Mouse (Mus musculus): ENCODE data around the gene Efcab12. TPM values are rescaled to one million over a fixed set of nuclear protein-coding genes. Genes with fewer than 3 reads are reported as not detected.

The Efcab12 gene
- polyA plus RNA-seq, 1 experiment, result 2.2 TPM

- H3K4me3 ChIP-seq (ENCODE audit: insufficient read depth, low read depth, low read length), result no peak overlapping the region
- 70% methylated on average over 10 of the region's 10 CpGs for WGBS
- TF ChIP-seq POLR2A (IDR thresholded peaks at IDR 0.05; ENCODE audit: low read depth, low read length) (no peak), CTCF (conservative IDR thresholded peaks at IDR 0.05; ENCODE audit: insufficient read depth, insufficient read length, low read depth, low read length) (no peak)
- no peaks in the 10 kb centered on the region for H3K36me3 ChIP-seq (ENCODE audit: control insufficient read depth, insufficient read depth, low read length)
- peaks cover 8% of the 10 kb centered on the region; the same call in 1 of the 2 replicates for H3K4me1 ChIP-seq (ENCODE audit: control insufficient read depth, insufficient read depth, low read length)
- no peak for DNase-seq
- no peaks in the 10 kb centered on the region for H3K27me3 ChIP-seq (replicated peaks; ENCODE audit: control insufficient read depth, insufficient read depth, low read length)
- H3K27ac ChIP-seq (ENCODE audit: insufficient read depth, low read depth, low read length), result no peak overlapping the region
Observed at GRCm38 (mm10) chr6:115804432-115805192, 33.6 kb downstream of the Efcab12 start.

GRCm38 (mm10) chr6:115803541-115804382 lies 34.5 kb downstream of the Efcab12 start:
- TF ChIP-seq CTCF (conservative IDR thresholded peaks at IDR 0.05; ENCODE audit: insufficient read depth, insufficient read length, low read depth, low read length), result peak; percentile 73
- TF ChIP-seq POLR2A (IDR thresholded peaks at IDR 0.05; ENCODE audit: low read depth, low read length), result no peak
- WGBS, result 30% methylated on average over 16 of the region's 16 CpGs
- DNase-seq, result peak; percentile 84
- Histone ChIP-seq H3K27me3 (replicated peaks; ENCODE audit: control insufficient read depth, insufficient read depth, low read length) (no peaks in the 10 kb centered on the region), H3K27ac (ENCODE audit: insufficient read depth, low read depth, low read length) (no peak overlapping the region), H3K4me3 (ENCODE audit: insufficient read depth, low read depth, low read length) (no peak overlapping the region), H3K36me3 (ENCODE audit: control insufficient read depth, insufficient read depth, low read length) (no peaks in the 10 kb centered on the region), H3K4me1 (ENCODE audit: control insufficient read depth, insufficient read depth, low read length) (peaks cover 8% of the 10 kb centered on the region; the same call in 1 of the 2 replicates)

GRCm38 (mm10) chr6:115801811-115802210 lies 36.4 kb downstream of the Efcab12 start:
- H3K36me3 ChIP-seq (ENCODE audit: control insufficient read depth, insufficient read depth, low read length), result no peaks in the 10 kb centered on the region
- WGBS, result 92% methylated on average over 3 of the region's 3 CpGs
- H3K4me3 ChIP-seq (ENCODE audit: insufficient read depth, low read depth, low read length), result no peak overlapping the region

GRCm38 (mm10) chr6:115792691-115793215 lies 45.5 kb downstream of the Efcab12 start:
- H3K36me3 ChIP-seq (ENCODE audit: control insufficient read depth, insufficient read depth, low read length), result no peaks in the 10 kb centered on the region
- peak; percentile 63 for DNase-seq
- no peaks in the 10 kb centered on the region for H3K27me3 ChIP-seq (replicated peaks; ENCODE audit: control insufficient read depth, insufficient read depth, low read length)
- TF ChIP-seq CTCF (conservative IDR thresholded peaks at IDR 0.05; ENCODE audit: insufficient read depth, insufficient read length, low read depth, low read length) (no peak), POLR2A (IDR thresholded peaks at IDR 0.05; ENCODE audit: low read depth, low read length) (no peak)
- WGBS, result 57% methylated on average over 21 of the region's 21 CpGs
- no peaks in the 10 kb centered on the region for H3K4me1 ChIP-seq (ENCODE audit: control insufficient read depth, insufficient read depth, low read length)
- H3K27ac ChIP-seq (ENCODE audit: insufficient read depth, low read depth, low read length), result no peak overlapping the region
- H3K4me3 ChIP-seq (ENCODE audit: insufficient read depth, low read depth, low read length), result 0 out of 2 replicates have a peak overlapping the region, but pooled peaks have one; percentile 12

More at GRCm38 (mm10) chr6:115801811-115802210, 36.4 kb downstream of the Efcab12 start:
- no peaks in the 10 kb centered on the region for H3K27me3 ChIP-seq (replicated peaks; ENCODE audit: control insufficient read depth, insufficient read depth, low read length)
- H3K27ac ChIP-seq (ENCODE audit: insufficient read depth, low read depth, low read length), result no peak overlapping the region
- DNase-seq, result no peak
- no peak for TF ChIP-seq CTCF (conservative IDR thresholded peaks at IDR 0.05; ENCODE audit: insufficient read depth, insufficient read length, low read depth, low read length)
- peaks cover 4% of the 10 kb centered on the region; the same call in 1 of the 2 replicates for H3K4me1 ChIP-seq (ENCODE audit: control insufficient read depth, insufficient read depth, low read length)

GRCm38 (mm10) chr6:115791842-115792686 lies 46.1 kb downstream of the Efcab12 start:
- H3K27me3 ChIP-seq (replicated peaks; ENCODE audit: control insufficient read depth, insufficient read depth, low read length), result no peaks in the 10 kb centered on the region
- no peak overlapping the region for H3K27ac ChIP-seq (ENCODE audit: insufficient read depth, low read depth, low read length)
- no peaks in the 10 kb centered on the region for H3K36me3 ChIP-seq (ENCODE audit: control insufficient read depth, insufficient read depth, low read length)
- TF ChIP-seq POLR2A (IDR thresholded peaks at IDR 0.05; ENCODE audit: low read depth, low read length) (no peak), CTCF (conservative IDR thresholded peaks at IDR 0.05; ENCODE audit: insufficient read depth, insufficient read length, low read depth, low read length) (no peak)
- 37% methylated on average over 34 of the region's 34 CpGs for WGBS
- H3K4me1 ChIP-seq (ENCODE audit: control insufficient read depth, insufficient read depth, low read length), result no peaks in the 10 kb centered on the region
- DNase-seq, result peak; percentile 77
- 0 out of 2 replicates have a peak overlapping the region, but pooled peaks have one; percentile 12 for H3K4me3 ChIP-seq (ENCODE audit: insufficient read depth, low read depth, low read length)

- Histone ChIP-seq H3K4me1 (ENCODE audit: control insufficient read depth, insufficient read depth, low read length) (no peaks in the 10 kb centered on the region), H3K27ac (ENCODE audit: insufficient read depth, low read depth, low read length) (no peak overlapping the region), H3K36me3 (ENCODE audit: control insufficient read depth, insufficient read depth, low read length) (no peaks in the 10 kb centered on the region), H3K4me3 (ENCODE audit: insufficient read depth, low read depth, low read length) (no peak overlapping the region), H3K27me3 (replicated peaks; ENCODE audit: control insufficient read depth, insufficient read depth, low read length) (no peaks in the 10 kb centered on the region)
- WGBS, result 95% methylated on average over 10 of the region's 10 CpGs
- TF ChIP-seq POLR2A (IDR thresholded peaks at IDR 0.05; ENCODE audit: low read depth, low read length) (no peak), CTCF (conservative IDR thresholded peaks at IDR 0.05; ENCODE audit: insufficient read depth, insufficient read length, low read depth, low read length) (no peak)
- no peak for DNase-seq
Observed at GRCm38 (mm10) chr6:115791016-115791415, 47.2 kb downstream of the Efcab12 start.
